Mouse (Mus musculus): Measurements from ENCODE around the gene Vwa7.

DNA sequence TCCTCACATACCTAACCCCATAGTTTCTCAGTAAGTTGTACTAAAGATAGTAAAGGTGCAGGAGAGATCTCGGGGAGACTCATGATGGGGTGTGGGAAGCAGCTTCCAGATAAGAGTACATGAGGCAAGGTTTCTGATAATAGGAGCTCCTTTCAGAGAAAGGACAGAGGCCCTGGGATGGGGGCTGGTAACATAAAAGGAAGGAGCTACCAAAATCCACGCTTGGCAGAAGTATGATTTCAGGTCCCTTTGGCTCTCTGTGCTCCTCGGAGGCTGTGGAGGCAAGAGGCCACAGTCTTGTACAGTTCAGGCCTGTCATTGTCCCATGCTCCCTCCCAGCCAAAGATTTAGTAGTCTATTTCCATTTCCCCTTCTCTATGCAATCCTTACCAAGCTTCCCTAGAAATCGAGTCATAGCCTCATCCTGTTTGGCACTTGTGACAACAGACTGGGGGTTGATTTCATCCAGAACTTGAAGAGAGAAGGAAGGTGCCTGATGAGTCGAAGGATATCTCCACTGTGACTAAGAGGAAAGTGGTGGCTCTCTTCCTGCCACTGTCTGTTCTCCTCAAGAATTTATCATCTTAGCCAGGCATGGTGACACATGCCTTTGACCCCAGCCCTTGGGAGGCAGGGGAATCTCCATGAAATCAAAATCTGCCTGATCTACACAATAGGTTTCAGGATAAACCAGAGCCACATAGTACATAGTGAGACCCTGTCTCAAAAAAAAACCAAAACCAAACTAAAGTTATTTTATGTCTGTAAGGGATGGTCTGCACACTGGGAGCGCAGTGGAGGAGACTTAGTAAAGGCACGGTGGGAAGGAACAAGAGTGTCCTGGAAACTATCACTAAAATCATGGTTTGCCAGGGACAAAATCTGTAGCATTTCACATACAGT lies 28.8 kb downstream of the Vwa7 start:
- TF ChIP-seq MYOD1 (IDR thresholded peaks at IDR 0.05; ENCODE audit: control insufficient read depth, insufficient read length, low read depth) (no peak), CTCF (IDR thresholded peaks at IDR 0.05; ENCODE audit: control insufficient read depth, insufficient read depth, insufficient read length) (no peak)

Data from C2C12 (cell line).